Mouse (Mus musculus) midbrain, embryonic 16.5 days (tissue): ENCODE measurements around the gene Ppfia1. TPM values are rescaled to one million over a fixed set of nuclear protein-coding genes. Genes with fewer than 3 reads are reported as not detected.

Experiments
- ATAC-seq: fragments of 200-750 bp; cut with Nextera tagmentation; 2 replicates; pipeline ENCODE4 v1.8.0; 2017; ENCODE audit warnings: moderate TSS enrichment
- H3K27ac ChIP-seq: fragments of 300-500 bp; sonication (generic); 2 replicates; pipeline ENCODE4 v1.5.1; 2014; ENCODE audit warnings: mild to moderate bottlenecking, low read length, mixed read lengths
- H3K27me3 ChIP-seq: fragments of 300-500 bp; sonication (generic); 2 replicates; pipeline ENCODE4 v1.6.1; 2014; ENCODE audit warnings: low read depth, low read length, mixed read lengths; ENCODE audit not compliant: control insufficient read depth, insufficient read depth
- H3K36me3 ChIP-seq: fragments of 300-500 bp; sonication (generic); 2 replicates; pipeline ENCODE4 v1.6.1; 2014; ENCODE audit warnings: mild to moderate bottlenecking, low read length, moderate library complexity, mixed read lengths; ENCODE audit not compliant: control insufficient read depth, insufficient read depth
- H3K4me1 ChIP-seq: fragments of 300-500 bp; sonication (generic); 2 replicates; pipeline ENCODE4 v1.6.1; 2014; ENCODE audit warnings: mild to moderate bottlenecking, low read length, mixed read lengths; ENCODE audit not compliant: control insufficient read depth, insufficient read depth
- H3K4me2 ChIP-seq: fragments of 300-500 bp; sonication (generic); 2 replicates; pipeline ENCODE4 v1.6.1; 2014; ENCODE audit warnings: mild to moderate bottlenecking, low read length, mixed read lengths
- H3K4me3 ChIP-seq: fragments of 300-500 bp; sonication (generic); 2 replicates; pipeline ENCODE4 v1.5.1; 2014; ENCODE audit warnings: low read depth, mild to moderate bottlenecking, low read length, moderate library complexity, mixed read lengths
- H3K9ac ChIP-seq: fragments of 300-500 bp; sonication (generic); 2 replicates; pipeline ENCODE4 v1.6.1; 2014; ENCODE audit warnings: low read depth, low read length, mixed read lengths
- H3K9me3 ChIP-seq: fragments of 300-500 bp; sonication (generic); replicated peaks from 2 replicates; pipeline ENCODE4 v1.6.1; 2014; ENCODE audit warnings: mild to moderate bottlenecking, low read length, mixed read lengths; ENCODE audit not compliant: control insufficient read depth, poor library complexity, severe bottlenecking
- WGBS: fragments of 180-500 bp; shearing (Covaris S2); extraction: QIAGEN DNeasy Blood & Tissue Kit; methylation state at CpG from one replicate; pipeline ENCODE4 v1.1.7; 2014; 5-methylcytosine and 5-hydroxymethylcytosine counted together
- polyA plus RNA-seq: library from polyadenylated mRNA; unstranded; fragments of >200 nt; fragmentation: Nextera tagmentation; extraction: Ambion mirVana; gene quantifications from 2 replicates; pipeline ENCODE4 v1.2.1, GENCODE M21; 2015

Gene Ppfia1
- polyA plus RNA-seq, 1 experiment from 2014 or later, result 20.8 TPM

DNA sequence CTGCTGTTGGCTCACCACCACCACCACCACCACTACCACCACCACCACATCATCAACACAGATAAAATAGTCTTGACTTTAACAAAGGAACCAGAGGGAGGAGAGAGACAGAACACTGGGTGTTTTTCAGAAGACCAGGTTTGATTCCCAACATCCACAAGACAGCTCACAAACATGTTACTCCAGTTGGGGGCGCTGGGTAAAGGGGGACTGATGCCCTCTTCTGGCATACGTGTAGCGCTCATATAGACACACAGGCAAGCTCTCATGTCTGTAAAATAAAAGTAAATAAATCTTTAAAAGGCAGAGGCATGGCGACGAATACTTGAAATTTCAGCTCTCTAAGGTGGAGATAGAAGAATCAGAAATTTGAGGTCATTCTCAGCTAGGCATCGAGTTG, 5.0 kb upstream of the Ppfia1 start:
- WGBS, result 54% methylated on average over 6 of the region's 6 CpGs
- Histone ChIP-seq H3K9me3 (no peaks in the 10 kb centered on the region), H3K36me3 (no peaks in the 10 kb centered on the region), H3K4me3 (no peak overlapping the region), H3K27me3 (no peaks in the 10 kb centered on the region; the same call in 1 of the 2 replicates), H3K9ac (no peak overlapping the region), H3K4me1 (no peaks in the 10 kb centered on the region; the same call in 1 of the 2 replicates), H3K4me2 (no peak overlapping the region), H3K27ac (no peak overlapping the region)
- ATAC-seq, result no peak

GRCm38 (mm10) chr7:144554123-144554472, 569 bp upstream of the Ppfia1 start:
- H3K4me2 ChIP-seq, result peak overlapping the region; percentile 62
- peaks cover 19% of the 10 kb centered on the region for H3K4me1 ChIP-seq
- no peaks in the 10 kb centered on the region for H3K9me3 ChIP-seq
- ATAC-seq, result peak; percentile 69; the same call in 1 of the 2 replicates
- H3K27me3 ChIP-seq, result no peaks in the 10 kb centered on the region; the same call in 1 of the 2 replicates
- peak overlapping the region; percentile 68 for H3K27ac ChIP-seq
- 0 out of 2 replicates have a peak, but pooled peaks cover 3% of the 10 kb centered on the region for H3K36me3 ChIP-seq
- H3K4me3 ChIP-seq, result peak overlapping the region; percentile 92
- H3K9ac ChIP-seq, result peak overlapping the region; percentile 74
- 24% methylated on average over 8 of the region's 8 CpGs for WGBS

DNA sequence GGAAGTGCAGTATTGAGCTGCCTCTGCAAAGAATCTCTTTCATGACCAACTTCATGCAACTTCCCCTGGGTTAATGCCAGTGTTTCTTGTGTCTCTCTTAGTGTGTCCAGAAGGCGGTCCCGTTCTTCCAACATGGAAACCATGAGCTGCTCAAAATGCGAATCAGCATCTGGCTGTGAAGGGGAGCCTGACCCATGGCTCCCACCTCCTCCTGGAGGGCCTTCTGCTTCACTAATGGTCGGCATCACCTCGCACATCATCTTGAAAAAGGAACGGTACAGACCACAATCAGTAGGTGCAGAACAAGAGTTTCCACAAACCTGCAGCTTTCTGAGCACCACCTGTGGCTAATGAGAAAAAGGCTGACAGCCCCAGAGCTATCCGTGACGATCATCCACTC, 1.3 kb downstream of the Ppfia1 start:
- Histone ChIP-seq H3K27ac (no peak overlapping the region), H3K36me3 (0 out of 2 replicates have a peak, but pooled peaks cover 3% of the 10 kb centered on the region), H3K9me3 (no peaks in the 10 kb centered on the region), H3K4me3 (no peak overlapping the region), H3K27me3 (no peaks in the 10 kb centered on the region; the same call in 1 of the 2 replicates), H3K4me1 (peaks cover 19% of the 10 kb centered on the region), H3K4me2 (peak overlapping the region; percentile 83), H3K9ac (peak overlapping the region; percentile 96)
- ATAC-seq, result no peak
- WGBS, result 88% methylated on average over 8 of the region's 8 CpGs

GRCm38 (mm10) chr7:144550811-144551210, 2.7 kb downstream of the Ppfia1 start:
- no peak overlapping the region for H3K4me3 ChIP-seq
- no peak overlapping the region for H3K9ac ChIP-seq
- H3K27ac ChIP-seq, result no peak overlapping the region
- peaks cover 19% of the 10 kb centered on the region for H3K4me1 ChIP-seq
- 93% methylated on average over 1 of the region's 1 CpGs for WGBS
- ATAC-seq, result no peak
- H3K4me2 ChIP-seq, result no peak overlapping the region
- H3K27me3 ChIP-seq, result no peaks in the 10 kb centered on the region; the same call in 1 of the 2 replicates
- H3K36me3 ChIP-seq, result 0 out of 2 replicates have a peak, but pooled peaks cover 3% of the 10 kb centered on the region
- H3K9me3 ChIP-seq, result no peaks in the 10 kb centered on the region

- H3K4me1 ChIP-seq, result peaks cover 19% of the 10 kb centered on the region
- ATAC-seq, result no peak
- no peak overlapping the region for H3K27ac ChIP-seq
- H3K4me3 ChIP-seq, result no peak overlapping the region
- 93% methylated on average over 2 of the region's 2 CpGs for WGBS
- no peaks in the 10 kb centered on the region for H3K9me3 ChIP-seq
- no peak overlapping the region for H3K4me2 ChIP-seq
- H3K27me3 ChIP-seq, result no peaks in the 10 kb centered on the region
- 0 out of 2 replicates have a peak, but pooled peaks cover 3% of the 10 kb centered on the region for H3K36me3 ChIP-seq
- H3K9ac ChIP-seq, result no peak overlapping the region
These were observed 3.5 kb downstream of the Ppfia1 start for GRCm38 (mm10) chr7:144549904-144550566.

DNA sequence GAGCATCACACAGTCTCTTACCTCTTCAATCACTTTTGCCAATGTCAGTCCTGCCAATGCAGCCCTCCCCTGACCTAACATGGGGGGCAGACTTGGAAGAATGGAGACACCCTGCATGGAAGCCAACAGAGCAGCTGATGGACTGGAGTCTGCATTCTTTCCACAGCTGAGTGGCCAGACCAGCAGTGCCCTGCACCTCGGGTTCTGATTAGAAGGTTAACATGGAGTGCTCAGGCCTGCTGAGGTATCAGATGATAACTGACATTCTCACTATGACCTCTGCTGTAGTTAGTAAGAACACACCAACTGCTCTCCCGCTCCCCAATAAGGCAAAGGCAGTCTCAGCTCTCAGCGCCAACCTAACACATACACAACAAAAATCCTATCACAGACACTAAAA, 8.3 kb downstream of the Ppfia1 start:
- no peaks in the 10 kb centered on the region for H3K36me3 ChIP-seq
- no peak overlapping the region for H3K27ac ChIP-seq
- 91% methylated on average over 3 of the region's 3 CpGs for WGBS
- no peak overlapping the region for H3K4me3 ChIP-seq
- no peaks in the 10 kb centered on the region for H3K9me3 ChIP-seq
- H3K27me3 ChIP-seq, result no peaks in the 10 kb centered on the region
- no peaks in the 10 kb centered on the region; the same call in 1 of the 2 replicates for H3K4me1 ChIP-seq
- H3K4me2 ChIP-seq, result no peak overlapping the region
- no peak overlapping the region for H3K9ac ChIP-seq
- no peak for ATAC-seq

GRCm38 (mm10) chr7:144541351-144541750, 12.2 kb downstream of the Ppfia1 start:
- no peak for ATAC-seq
- Histone ChIP-seq H3K27me3 (no peaks in the 10 kb centered on the region), H3K36me3 (no peaks in the 10 kb centered on the region), H3K27ac (no peak overlapping the region), H3K4me1 (peaks cover 6% of the 10 kb centered on the region), H3K9me3 (no peaks in the 10 kb centered on the region), H3K9ac (no peak overlapping the region), H3K4me2 (no peak overlapping the region), H3K4me3 (no peak overlapping the region)
- 94% methylated on average over 5 of the region's 5 CpGs for WGBS

DNA sequence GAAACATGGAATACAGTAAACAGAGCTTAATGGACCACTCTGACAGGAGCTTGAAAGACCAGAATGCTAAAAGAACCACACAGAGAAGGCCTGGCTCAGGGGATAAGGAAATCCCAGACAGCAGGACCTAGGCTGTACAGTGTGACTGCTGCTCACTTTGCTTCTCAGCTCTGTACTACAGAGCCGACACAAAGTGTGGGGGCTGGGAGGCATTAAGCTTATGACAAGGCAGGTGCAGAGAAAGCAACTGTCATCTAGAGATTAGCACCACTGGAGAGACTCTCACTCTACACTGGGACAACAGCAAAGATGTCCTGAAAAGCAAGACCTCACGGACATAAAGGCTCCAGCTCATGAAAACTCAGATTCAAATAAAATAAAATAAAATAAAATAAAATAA, 14.4 kb downstream of the Ppfia1 start:
- ATAC-seq, result no peak
- Histone ChIP-seq H3K4me2 (no peak overlapping the region), H3K4me1 (peaks cover 6% of the 10 kb centered on the region; the same call in 1 of the 2 replicates), H3K9ac (no peak overlapping the region), H3K4me3 (no peak overlapping the region), H3K27me3 (no peaks in the 10 kb centered on the region), H3K36me3 (no peaks in the 10 kb centered on the region), H3K9me3 (no peaks in the 10 kb centered on the region), H3K27ac (no peak overlapping the region)
- WGBS, result 70% methylated on average over 2 of the region's 2 CpGs

GRCm38 (mm10) chr7:144538030-144538644, 15.4 kb downstream of the Ppfia1 start:
- 86% methylated on average over 4 of the region's 4 CpGs for WGBS
- Histone ChIP-seq H3K4me2 (no peak overlapping the region), H3K4me3 (no peak overlapping the region), H3K36me3 (no peaks in the 10 kb centered on the region), H3K27ac (0 out of 2 replicates have a peak overlapping the region, but pooled peaks have one; percentile 18), H3K9me3 (no peaks in the 10 kb centered on the region), H3K9ac (no peak overlapping the region), H3K4me1 (peaks cover 6% of the 10 kb centered on the region; the same call in 1 of the 2 replicates), H3K27me3 (no peaks in the 10 kb centered on the region)
- ATAC-seq, result no peak
